Mouse (Mus musculus): ENCODE measurements around the gene Gpx4. TPM values are rescaled to one million over a fixed set of nuclear protein-coding genes. Genes with fewer than 3 reads are reported as not detected.
"Not testable (repeated sequence)": the region's sequence is repeated elsewhere in the genome, so short reads cannot be mapped to it uniquely, and the experiment has no call there.

Gene Gpx4
- total RNA-seq, 2 experiments from 2014 or later = 631 to 739 TPM

- DNase-seq (ENCODE audit: low spot score) = no peak
Observed at GRCm38 (mm10) chr10:80022806-80023205, 24.2 kb upstream of the Gpx4 start.

DNA sequence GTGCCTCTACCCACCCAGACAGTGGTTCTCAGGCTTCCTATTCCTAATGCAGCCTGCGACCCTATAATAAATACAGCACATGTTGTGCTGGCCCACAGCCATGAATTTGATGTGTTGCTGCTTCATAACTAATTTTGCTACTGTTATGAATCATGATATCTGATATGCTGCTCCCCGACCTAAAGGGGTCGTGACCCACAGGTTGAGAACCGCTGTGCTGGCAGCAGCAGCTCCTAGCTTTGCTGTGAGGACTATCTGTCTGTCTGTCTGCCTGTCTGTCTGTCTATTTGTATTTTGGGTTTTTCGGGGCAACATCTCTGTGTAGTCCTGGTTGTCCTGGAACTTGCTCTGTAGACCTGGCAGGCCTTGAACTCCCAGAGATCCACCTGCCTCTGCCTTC is 23.2 kb upstream of the Gpx4 start:
- DNase-seq (ENCODE audit: low spot score) = no peak

DNA sequence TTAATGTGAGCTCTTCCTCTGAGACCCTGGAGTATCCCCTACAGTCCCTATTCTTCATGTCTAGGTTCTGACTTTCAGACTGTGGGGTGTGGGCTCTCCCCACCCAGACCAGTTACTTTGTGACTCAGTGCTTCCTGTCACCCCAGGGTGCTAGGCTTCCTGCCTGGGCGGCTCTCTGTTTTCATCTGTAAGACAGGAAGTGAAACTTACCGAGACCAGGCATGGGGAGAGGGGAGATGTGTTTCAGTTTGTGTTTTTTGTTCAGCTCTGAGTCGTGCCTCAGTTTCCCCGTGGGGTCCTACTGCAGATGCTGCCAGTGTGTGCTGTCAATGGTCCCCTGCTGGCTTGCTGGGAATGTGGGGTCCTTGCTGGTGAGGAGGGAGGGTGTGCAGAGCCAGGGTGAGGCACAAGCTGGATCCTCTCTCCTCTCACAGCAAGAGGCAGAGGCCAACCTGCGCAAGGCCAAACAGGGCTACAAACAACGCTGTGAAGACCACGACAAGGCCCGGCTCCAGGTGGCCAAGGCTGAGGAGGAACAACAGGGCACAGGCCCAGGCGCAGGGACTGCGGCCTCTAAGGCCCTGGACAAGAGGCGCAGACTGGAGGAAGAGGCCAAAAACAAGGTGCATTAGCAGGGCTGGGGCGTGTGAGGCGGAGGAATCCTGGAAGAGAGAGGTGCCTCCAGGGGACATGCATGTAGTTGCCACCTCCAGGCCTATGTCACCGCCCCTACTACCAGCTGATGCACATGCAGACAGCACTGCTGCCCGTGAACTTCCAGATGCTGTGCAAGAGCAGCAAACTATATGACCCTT is 22.5 kb upstream of the Gpx4 start:
- no peak for DNase-seq (ENCODE audit: low spot score)

DNA sequence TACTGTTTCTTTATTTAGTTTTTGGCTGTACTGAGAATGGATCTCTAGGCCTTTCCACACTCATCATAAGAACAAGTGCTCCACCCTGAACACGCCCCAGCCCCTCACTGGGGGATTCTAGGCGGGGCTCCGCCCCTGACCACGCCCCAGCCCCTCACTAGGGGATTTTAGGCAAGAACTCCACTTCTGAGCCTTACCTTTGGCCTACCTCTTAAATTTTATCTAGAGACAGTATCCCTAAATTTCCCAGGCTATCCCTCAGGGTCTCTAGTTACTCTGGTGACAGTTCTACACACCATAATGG is 22.0 kb upstream of the Gpx4 start:
- no peak for DNase-seq (ENCODE audit: low spot score)

DNA sequence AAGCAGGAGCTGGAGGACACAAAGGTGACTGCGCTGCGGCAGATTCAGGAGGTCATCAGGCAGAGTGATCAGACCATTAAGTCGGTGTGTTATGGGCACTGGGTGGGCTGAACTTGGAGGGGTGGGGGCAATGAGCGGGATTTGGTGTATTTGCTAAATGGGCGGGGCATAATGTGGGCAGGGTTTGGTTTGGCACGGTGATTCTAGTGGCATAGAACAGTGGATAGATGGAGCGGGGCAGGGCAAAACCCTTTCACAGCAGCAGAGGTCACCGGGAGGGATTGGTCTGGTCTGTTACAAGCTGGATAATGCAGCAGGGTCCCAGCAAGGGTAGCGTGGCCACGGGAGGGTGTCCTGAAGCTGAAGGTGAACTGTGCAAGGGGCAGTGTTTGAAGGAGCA is 21.5 kb upstream of the Gpx4 start:
- DNase-seq (ENCODE audit: low spot score) = no peak

- no peak for DNase-seq (ENCODE audit: low spot score)
Observed at GRCm38 (mm10) chr10:80025889-80026288, 21.1 kb upstream of the Gpx4 start.

GRCm38 (mm10) chr10:80027681-80028520 is 19.1 kb upstream of the Gpx4 start:
- no peak for DNase-seq (ENCODE audit: low spot score)

DNA sequence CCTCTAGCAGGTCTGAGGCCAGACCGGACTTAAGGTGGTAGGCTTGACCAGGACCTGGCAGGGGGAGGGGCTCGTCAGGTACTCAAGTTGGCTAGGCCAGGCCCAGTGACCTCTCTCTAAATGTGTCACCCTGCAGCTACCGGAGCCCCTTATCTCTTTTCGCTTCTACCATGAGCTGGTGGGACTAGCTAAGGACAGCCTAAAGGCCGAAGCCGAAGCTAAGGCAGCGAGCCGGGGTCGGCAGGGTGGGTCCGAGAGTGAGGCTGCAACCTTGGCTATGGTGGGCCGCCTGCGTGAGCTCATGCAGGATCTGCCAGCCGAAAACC is 18.5 kb upstream of the Gpx4 start:
- DNase-seq (ENCODE audit: low spot score) = no peak

- no peak for DNase-seq (ENCODE audit: low spot score)
Observed at GRCm38 (mm10) chr10:80030191-80030590, 16.8 kb upstream of the Gpx4 start.

DNA sequence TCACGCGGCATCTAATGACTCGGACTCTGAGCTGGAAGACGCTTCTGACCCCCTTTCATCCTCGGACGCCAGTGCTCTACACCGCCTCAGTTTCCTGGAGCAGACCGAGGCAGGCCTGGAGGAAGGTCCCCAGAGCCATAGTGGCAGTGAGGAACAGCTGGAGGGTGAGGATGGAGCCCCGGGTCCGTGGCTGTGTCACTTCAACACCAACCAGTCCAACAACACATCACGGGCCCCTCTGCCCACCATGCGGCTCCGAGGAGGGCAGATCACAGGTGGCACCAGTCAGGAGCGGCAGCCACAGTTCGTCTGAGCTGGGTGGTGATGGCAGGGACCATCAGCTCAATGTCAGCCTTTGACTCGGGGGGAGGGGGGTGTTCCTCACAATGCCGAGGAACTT is 16.2 kb upstream of the Gpx4 start:
- DNase-seq (ENCODE audit: low spot score) = no peak

DNA sequence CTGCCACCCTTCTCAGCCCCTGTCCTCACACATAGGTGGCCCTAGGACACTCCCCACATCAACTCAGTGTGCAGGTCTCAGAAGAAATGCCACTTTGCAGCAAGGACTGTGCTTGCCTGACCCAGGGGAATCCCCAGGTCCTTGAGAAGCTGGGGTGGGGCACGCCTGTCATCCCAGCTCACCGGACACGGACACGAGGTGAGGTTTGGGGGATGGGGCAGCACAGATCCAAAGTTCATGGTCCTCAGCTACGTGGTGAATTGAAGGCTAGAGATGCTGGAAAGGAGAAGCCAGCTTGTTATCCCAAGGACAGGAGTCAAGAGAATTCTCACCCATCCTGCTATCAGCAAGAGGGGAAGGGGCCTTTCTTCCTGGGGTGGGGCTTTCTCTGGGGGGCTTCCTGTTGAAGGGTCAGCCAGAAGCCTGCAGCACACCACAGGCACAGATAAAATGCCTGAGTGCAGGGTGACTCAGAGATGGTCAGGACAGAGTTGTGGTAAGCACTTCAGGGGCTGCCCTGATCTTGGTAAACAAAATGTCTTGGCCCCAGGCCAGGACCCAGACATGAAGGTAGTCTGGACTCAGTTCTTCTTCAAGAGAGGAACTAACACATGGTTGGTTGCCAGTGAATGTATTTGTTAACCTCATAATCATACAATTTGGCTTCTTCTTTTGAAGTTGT is 14.0 kb upstream of the Gpx4 start:
- DNase-seq (ENCODE audit: low spot score) = no peak

DNA sequence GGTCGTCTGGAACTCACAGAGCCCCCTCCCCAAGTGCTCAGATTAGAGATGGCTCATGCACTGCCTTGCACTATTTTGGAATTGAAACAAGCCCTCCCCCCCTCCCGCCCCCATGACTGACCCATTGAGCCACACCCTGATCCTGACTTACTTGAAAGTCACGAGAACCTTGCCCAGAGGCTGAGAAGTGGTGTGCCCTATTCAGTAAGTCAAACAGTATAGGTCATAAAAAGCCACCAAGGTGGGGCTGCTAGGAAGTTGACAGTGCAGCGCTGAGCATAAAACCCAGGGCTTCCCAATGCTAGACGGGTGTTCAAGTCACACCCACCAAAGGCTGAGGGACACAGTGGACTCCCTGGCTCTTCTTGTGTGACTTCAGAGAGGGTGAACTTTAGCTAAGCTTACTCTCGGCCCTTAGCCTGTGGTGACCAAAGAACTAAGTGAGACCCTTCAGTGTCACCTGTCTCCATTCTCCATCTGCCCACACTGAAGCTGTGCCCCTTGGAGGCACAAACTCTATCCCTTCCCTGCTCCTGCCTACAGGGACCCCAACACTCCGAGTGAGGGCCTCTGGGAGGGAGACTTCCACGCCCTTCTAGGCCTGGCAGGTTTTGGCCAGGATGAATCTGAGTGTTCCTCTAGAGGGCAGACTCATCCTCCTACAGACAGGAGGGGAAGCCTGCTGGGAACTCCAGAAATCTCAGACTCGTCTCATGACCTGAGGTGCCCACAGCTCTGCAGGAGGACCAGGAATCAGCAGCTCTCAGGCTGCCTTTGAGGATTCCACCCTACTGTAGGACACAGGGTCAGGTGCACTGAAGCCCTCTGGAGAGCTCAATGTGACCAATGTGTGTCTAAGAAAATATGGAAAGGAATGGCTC is 13.2 kb upstream of the Gpx4 start:
- DNase-seq (ENCODE audit: low spot score) = peak; percentile 63

GRCm38 (mm10) chr10:80035148-80035547 is 11.8 kb upstream of the Gpx4 start:
- no peak for DNase-seq (ENCODE audit: low spot score)

DNA sequence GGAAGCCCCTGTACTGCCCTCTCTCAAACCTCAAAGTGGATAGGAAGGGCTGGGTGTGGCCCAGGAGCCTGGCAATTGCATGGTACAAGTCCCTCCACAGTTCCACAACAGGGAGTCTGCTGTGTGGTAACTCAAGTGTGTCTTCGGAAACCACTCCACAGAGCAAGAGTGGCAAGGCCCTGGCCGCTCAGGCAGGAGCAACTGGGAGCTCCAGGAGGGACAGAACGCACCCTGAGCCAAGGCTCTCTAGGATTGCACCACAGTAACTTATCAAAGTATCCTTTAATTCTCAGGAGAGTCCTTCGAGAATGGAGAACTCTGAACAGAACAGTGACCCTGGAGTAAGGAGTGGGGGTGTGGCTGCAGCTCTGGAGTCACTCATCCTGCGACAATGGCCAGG is 11.3 kb upstream of the Gpx4 start:
- DNase-seq (ENCODE audit: low spot score) = no peak

DNA sequence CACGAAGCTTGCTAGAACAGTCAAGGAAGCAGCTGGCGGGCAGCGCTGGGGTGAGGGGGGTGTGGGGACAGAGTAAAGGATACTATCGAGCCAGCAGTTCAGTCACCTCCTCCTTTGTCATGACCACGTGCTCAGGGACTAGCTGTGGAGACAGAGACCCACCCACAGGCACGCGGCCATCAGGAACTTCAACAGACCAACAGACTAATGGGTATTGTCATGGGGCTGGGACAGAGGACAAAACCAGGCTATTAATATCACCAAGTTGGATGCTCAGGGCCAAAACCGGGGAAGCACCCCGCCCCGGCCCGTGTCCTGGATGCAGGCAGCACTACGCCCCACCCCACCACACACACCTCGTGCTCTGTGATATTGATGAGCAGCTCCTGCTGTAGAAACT is 10.1 kb upstream of the Gpx4 start:
- DNase-seq (ENCODE audit: low spot score) = no peak

DNA sequence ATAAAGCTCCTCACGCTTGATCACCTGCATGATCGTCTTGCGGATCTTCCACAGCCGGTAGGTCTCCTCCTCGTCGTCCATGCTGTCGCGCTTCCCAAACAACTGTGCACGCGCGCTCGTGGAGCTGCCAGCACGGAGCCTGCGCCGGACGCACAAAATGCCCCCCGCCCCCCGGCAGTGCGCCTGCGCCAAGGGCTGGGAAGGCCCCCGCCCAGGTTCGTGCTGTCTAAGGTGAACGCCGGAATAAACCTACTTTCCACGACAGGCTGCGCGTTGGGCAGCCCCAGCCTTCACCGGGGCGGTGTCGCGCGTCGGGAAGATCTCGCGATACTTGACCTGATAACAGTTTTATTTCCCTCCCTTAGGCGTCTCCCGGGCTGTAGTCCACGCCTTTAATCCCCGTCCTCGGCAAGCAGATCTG is 7.4 kb upstream of the Gpx4 start, which contains the start of gene Polr2e:
Gene Polr2e (minus strand): TSS at position 237 of the 421 bp plus-strand sequence.
- peak; percentile 99 for DNase-seq (ENCODE audit: low spot score)

DNA sequence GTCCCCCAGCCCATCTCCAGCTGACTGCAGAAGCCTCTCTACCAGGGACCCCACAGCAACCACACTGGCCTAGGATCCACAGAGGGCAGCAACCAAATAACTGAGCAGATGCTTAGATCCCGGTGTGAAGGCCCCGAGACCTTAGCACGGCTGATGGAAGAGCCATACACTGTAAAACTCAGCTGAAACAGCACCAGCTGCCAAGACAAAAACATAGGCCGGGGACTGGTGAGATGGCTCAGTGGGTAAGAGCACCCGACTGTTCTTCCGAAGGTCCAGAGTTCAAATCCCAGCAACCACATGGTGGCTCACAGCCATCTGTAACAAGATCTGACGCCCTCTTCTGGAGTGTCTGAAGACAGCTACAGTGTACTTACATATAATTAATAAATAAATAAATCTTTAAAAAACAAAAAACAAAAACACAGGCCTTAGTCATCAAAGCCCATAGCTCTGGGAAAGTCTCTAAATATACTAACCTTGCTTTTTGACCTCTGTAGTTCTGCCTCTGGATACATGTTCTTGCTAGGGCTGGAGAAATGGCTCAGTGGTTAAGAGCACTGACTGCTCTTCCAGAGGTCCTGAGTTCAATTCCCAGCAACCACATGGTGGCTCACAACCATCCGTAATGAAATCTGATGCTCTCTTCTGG is 5.4 kb upstream of the Gpx4 start:
- not testable (repeated sequence) for DNase-seq (ENCODE audit: low spot score)

GRCm38 (mm10) chr10:80044087-80044486 is 2.9 kb upstream of the Gpx4 start:
- DNase-seq (ENCODE audit: low spot score) = no peak

GRCm38 (mm10) chr10:80045364-80045763 is 1.6 kb upstream of the Gpx4 start:
- DNase-seq (ENCODE audit: low spot score) = not testable (repeated sequence)

DNA sequence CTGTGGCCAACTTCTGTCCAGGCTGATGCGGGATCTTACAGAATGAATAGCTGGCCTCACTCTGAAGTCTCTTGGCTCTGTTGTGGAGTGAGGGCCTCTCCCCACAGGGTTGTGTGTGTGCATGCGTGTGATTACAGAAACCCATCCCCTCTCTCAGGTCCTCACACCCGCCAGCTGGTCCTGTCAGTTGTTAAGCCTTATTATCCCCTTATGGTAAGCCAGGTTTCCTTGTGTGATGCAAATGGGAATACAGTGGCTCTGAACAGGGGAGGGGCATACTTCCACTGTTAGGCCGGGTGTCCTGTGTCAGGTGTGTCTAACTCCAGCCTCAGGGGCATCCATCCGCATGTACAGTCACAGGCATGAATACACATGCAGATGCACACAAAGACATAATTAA is 1.2 kb upstream of the Gpx4 start:
- no peak for DNase-seq (ENCODE audit: low spot score)

GRCm38 (mm10) chr10:80048396-80048795 is 1.4 kb downstream of the Gpx4 start:
- DNase-seq (ENCODE audit: low spot score) = no peak

All from gastrocnemius, adult 18-20 months (tissue).